Mouse (Mus musculus) stomach, embryonic 14.5 days (tissue): ENCODE results near the gene Zfp12. TPM values are rescaled to one million over a fixed set of nuclear protein-coding genes. Genes with fewer than 3 reads are reported as not detected.

Experiments
- ATAC-seq: fragments of 200-750 bp; cut with Nextera tagmentation; 2 replicates; pipeline ENCODE4 v1.8.0; 2017; ENCODE audit warnings: low read depth, moderate TSS enrichment; ENCODE audit not compliant: insufficient number of reproducible peaks, insufficient read depth, low FRiP score
- H3K27ac ChIP-seq: fragments of 300-500 bp; sonication (generic); 2 replicates; pipeline ENCODE4 v1.5.1; 2014; ENCODE audit warnings: mild to moderate bottlenecking, low read length, moderate library complexity, mixed read lengths
- H3K27me3 ChIP-seq: fragments of 300-500 bp; sonication (generic); 2 replicates; pipeline ENCODE4 v1.6.1; 2014; ENCODE audit warnings: low read length, control low read depth, mixed read lengths; ENCODE audit not compliant: control insufficient read depth, insufficient read depth
- H3K36me3 ChIP-seq: fragments of 300-500 bp; sonication (generic); 2 replicates; pipeline ENCODE4 v1.6.1; 2014; ENCODE audit warnings: mild to moderate bottlenecking, control low read depth, low read length, moderate library complexity, mixed read lengths; ENCODE audit not compliant: control insufficient read depth, insufficient read depth
- H3K4me1 ChIP-seq: fragments of 300-500 bp; sonication (generic); 2 replicates; pipeline ENCODE4 v1.6.1; 2014; ENCODE audit warnings: low read length, control low read depth, mixed read lengths; ENCODE audit not compliant: control insufficient read depth, insufficient read depth
- H3K4me2 ChIP-seq: fragments of 300-500 bp; sonication (generic); replicated peaks from 2 replicates; pipeline ENCODE4 v1.6.1; 2014; ENCODE audit warnings: low read depth, low read length, control low read depth
- H3K4me3 ChIP-seq: fragments of 300-500 bp; sonication (generic); 2 replicates; pipeline ENCODE4 v1.5.1; 2014; ENCODE audit warnings: low read depth, low read length, control low read depth
- H3K9ac ChIP-seq: fragments of 300-500 bp; sonication (generic); replicated peaks from 2 replicates; pipeline ENCODE4 v1.6.1; 2014; ENCODE audit warnings: low read depth, mild to moderate bottlenecking, control low read depth, low read length, moderate library complexity, mixed read lengths
- H3K9me3 ChIP-seq: fragments of 300-500 bp; sonication (generic); 2 replicates; pipeline ENCODE4 v1.6.1; 2016; ENCODE audit warnings: low read depth, low read length, control low read depth; ENCODE audit not compliant: control insufficient read depth
- WGBS: fragments of 180-500 bp; shearing (Covaris S2); extraction: QIAGEN DNeasy Blood & Tissue Kit; methylation state at CpG from one replicate; pipeline ENCODE4 v1.1.7; 2014; 5-methylcytosine and 5-hydroxymethylcytosine counted together
- polyA plus RNA-seq: library from polyadenylated mRNA; unstranded; fragments of >200 nt; fragmentation: Nextera tagmentation; extraction: Ambion mirVana; gene quantifications from 2 replicates; pipeline ENCODE4 v1.2.1, GENCODE M21; 2014

Zfp12 gene
- polyA plus RNA-seq, 1 experiment from 2014 or later: 19.3 TPM

DNA sequence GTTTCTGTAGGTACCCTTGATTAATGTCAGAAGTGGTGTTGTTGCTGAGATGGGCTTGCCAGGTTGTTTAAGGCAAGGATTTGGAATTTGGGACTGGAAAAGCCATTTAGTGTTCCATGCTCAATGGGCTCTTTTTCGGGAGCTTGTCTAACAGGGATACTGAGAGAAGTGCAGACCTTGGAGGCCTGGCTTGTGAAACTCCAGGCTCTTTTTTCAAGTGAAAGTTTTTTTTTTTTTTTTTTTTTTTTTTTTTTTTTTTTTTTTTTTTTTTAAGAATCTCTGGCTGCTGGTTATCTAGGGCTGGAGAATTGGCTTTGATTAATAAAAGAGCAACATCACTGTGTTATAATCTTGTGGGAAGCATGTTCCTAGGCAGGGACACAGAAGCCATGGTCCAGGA is 12.7 kb upstream of the Zfp12 start:
- 81% methylated on average over 1 of the region's 1 CpGs for WGBS
- Histone ChIP-seq H3K36me3 (no peaks in the 10 kb centered on the region), H3K4me3 (no peak overlapping the region), H3K4me2 (no peak overlapping the region), H3K9me3 (no peaks in the 10 kb centered on the region), H3K4me1 (no peaks in the 10 kb centered on the region), H3K27me3 (no peaks in the 10 kb centered on the region), H3K27ac (no peak overlapping the region), H3K9ac (no peak overlapping the region)
- ATAC-seq: no peak

DNA sequence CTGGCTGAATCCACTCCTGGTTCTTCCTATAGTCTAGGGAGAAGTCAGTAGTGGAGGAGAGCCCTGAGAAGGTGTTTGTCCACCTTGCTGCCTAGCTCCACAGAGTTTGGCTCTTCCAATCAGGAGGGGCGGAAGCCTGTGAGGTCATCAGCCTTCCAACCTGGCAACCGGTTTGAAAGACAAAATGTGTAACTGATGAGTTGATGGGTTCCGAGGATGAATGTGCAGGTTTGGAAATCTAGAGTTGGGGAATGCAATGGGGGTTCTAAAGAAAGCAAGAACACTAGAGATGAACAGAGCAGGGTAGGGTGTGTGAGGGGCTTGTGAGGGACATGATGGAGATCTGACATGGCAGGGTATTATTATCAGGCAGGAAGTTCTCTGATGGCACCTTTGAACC is 8.2 kb upstream of the Zfp12 start, which contains the start of gene Spdye4a:
Gene Spdye4a, minus strand, starts transcription at position 101 of the 400 bp plus-strand sequence.
- Histone ChIP-seq H3K4me3 (no peak within 1 kb of the TSS), H3K9me3 (peaks cover 7% of the 10 kb centered on the region; the same call in 1 of the 2 replicates), H3K27me3 (no peaks in the 10 kb centered on the region), H3K27ac (no peak within 1 kb of the TSS), H3K9ac (no peak within 1 kb of the TSS), H3K4me1 (no peaks in the 10 kb centered on the region), H3K36me3 (no peaks in the 10 kb centered on the region), H3K4me2 (no peak within 1 kb of the TSS)
- 82% methylated on average over 3 of the region's 3 CpGs for WGBS
- no peak for ATAC-seq

DNA sequence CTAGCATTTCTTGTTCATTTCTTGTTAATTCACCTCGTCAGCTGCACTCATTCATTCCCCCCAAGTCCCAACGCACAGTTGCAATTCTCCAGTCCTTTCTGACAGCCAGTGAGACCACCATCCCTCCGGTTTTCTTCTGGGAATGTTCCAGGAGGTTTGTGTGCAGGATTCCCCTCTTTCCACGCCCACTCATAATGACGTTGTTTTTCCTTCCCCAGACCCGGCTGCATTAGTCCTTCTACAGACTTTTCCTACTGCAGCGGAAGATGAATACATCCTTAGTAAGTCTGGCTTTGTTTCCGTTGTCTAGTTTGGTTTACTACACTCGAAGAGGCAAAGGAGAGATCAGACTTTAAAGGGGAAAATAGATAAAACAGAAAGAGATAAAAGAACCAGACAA is 1.1 kb downstream of the Zfp12 start:
- H3K4me2 ChIP-seq: peak overlapping the region; percentile 71
- no peak overlapping the region for H3K27ac ChIP-seq
- peaks cover 8% of the 10 kb centered on the region; the same call in 1 of the 2 replicates for H3K4me1 ChIP-seq
- peak overlapping the region; percentile 56 for H3K4me3 ChIP-seq
- no peaks in the 10 kb centered on the region for H3K9me3 ChIP-seq
- 46% methylated on average over 9 of the region's 9 CpGs for WGBS
- H3K36me3 ChIP-seq: peaks cover 19% of the 10 kb centered on the region
- H3K27me3 ChIP-seq: no peaks in the 10 kb centered on the region
- H3K9ac ChIP-seq: peak overlapping the region; percentile 83
- ATAC-seq: no peak

DNA sequence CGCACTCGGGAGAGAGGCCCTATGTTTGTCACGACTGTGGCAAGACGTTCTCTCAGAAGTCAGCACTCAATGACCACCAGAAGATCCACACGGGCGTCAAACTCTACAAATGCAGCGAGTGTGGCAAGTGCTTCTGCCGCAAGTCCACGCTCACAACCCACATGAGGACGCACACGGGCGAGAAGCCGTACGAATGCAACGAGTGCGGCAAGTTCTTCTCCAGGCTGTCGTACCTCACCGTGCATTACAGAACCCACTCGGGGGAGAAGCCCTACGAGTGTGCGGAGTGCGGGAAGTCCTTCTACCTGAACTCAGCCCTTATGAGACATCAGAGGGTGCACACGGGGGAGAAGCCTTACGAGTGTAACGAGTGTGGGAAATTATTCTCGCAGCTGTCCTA is 10.0 kb downstream of the Zfp12 start:
- no peak for ATAC-seq
- WGBS: 94% methylated on average over 26 of the region's 26 CpGs
- Histone ChIP-seq H3K4me1 (no peaks in the 10 kb centered on the region), H3K27ac (no peak overlapping the region), H3K4me2 (no peak overlapping the region), H3K9me3 (no peaks in the 10 kb centered on the region), H3K36me3 (peaks cover 77% of the 10 kb centered on the region), H3K27me3 (no peaks in the 10 kb centered on the region), H3K9ac (no peak overlapping the region), H3K4me3 (no peak overlapping the region)

DNA sequence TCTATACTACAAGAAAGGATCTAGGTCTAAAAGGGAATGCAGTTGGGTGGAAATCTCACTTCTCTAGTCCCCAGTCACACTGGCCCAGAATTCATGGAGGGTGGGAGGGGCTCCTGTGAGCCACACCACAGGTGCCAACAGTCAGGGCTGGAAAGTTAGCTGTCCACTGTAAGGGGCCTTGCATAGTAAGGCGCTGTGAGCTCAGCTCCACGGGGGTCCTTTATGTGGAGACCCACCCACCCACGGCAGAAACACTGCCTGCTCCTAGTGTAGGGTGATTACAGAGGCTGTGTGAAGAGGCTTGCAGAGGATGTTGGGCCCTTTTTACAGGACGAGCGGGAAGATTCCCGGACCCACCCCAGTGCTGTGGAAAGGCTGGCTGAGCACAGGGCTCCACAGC is 17.1 kb downstream of the Zfp12 start:
- Histone ChIP-seq H3K4me1 (0 out of 2 replicates have a peak, but pooled peaks cover 8% of the 10 kb centered on the region), H3K4me3 (no peak overlapping the region), H3K36me3 (peaks cover 20% of the 10 kb centered on the region; the same call in 1 of the 2 replicates), H3K9ac (no peak overlapping the region), H3K4me2 (no peak overlapping the region), H3K9me3 (no peaks in the 10 kb centered on the region), H3K27me3 (peaks cover 50% of the 10 kb centered on the region), H3K27ac (no peak overlapping the region)
- WGBS: 62% methylated on average over 6 of the region's 6 CpGs
- no peak for ATAC-seq

DNA sequence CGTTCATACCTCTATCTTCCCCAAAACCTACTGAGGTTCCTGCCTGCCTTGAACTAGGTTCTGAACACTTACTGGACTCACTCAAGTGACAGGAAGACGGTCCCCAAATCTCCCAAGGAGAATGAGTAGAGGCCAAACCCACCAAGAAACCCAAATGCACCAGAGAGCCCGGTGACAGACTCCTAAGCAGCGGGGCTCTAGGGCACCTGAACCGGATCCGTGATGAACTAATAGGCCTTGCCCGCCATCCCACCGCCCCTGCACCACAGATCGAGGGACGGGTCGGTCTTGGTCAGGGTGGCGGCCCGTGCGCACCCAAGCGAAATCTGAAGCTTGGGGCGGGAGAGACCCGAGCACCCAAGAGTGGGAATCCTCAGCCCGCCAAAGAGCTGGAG is 17.8 kb downstream of the Zfp12 start:
- ATAC-seq: no peak
- H3K4me2 ChIP-seq: no peak overlapping the region
- WGBS: 44% methylated on average over 18 of the region's 18 CpGs

DNA sequence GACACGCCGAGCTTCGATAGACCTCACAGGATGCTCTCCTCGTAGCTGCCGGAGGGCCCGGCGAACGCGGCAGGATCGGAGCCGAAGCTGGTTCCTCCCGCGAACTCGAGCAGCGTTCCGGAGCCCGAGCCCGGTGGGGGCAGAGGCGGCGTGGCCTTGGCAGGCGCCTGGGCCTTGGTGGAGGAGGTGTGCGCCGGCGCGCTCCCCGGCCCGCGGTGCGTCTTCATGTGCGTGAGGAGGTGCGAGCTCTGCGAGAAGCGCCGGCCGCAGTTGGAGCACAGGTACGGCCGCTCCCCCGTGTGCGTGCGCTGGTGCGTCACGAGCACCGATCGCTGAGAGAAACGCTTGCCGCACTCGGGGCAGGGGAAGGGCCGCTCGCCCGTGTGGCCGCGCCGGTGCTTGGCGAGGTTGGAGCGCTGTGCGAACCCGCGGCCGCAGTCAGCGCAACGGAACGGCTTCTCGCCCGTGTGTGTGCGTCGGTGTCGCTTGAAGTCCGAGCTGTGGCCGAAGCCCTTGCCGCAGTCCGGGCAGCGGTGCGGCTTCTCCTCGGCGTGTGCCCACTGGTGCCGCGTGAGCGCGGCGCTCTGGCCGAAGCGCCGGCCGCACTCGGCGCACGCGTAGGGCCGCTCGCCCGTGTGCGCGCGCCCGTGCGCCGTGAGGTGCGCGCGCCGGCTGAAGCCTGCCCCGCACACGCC is 18.4 kb downstream of the Zfp12 start:
- peak overlapping the region; percentile 30 for H3K4me3 ChIP-seq
- H3K27ac ChIP-seq: no peak overlapping the region
- peaks cover 10% of the 10 kb centered on the region; the same call in 1 of the 2 replicates for H3K36me3 ChIP-seq
- ATAC-seq: peak; percentile 16; the same call in 1 of the 2 replicates
- 0 out of 2 replicates have a peak overlapping the region, but pooled peaks have one; percentile 10 for H3K9ac ChIP-seq
- peaks cover 56% of the 10 kb centered on the region for H3K27me3 ChIP-seq
- 5% methylated on average over 103 of the region's 103 CpGs for WGBS
- no peaks in the 10 kb centered on the region for H3K9me3 ChIP-seq
- peak overlapping the region; percentile 72 for H3K4me2 ChIP-seq
- 0 out of 2 replicates have a peak, but pooled peaks cover 8% of the 10 kb centered on the region for H3K4me1 ChIP-seq

More for the DNA sequence above, 17.8 kb downstream of the Zfp12 start:
- Histone ChIP-seq H3K9me3 (no peaks in the 10 kb centered on the region), H3K27ac (no peak overlapping the region), H3K4me3 (peak overlapping the region; percentile 30; the same call in 1 of the 2 replicates), H3K27me3 (peaks cover 56% of the 10 kb centered on the region), H3K9ac (no peak overlapping the region), H3K36me3 (peaks cover 15% of the 10 kb centered on the region; the same call in 1 of the 2 replicates), H3K4me1 (0 out of 2 replicates have a peak, but pooled peaks cover 8% of the 10 kb centered on the region)

DNA sequence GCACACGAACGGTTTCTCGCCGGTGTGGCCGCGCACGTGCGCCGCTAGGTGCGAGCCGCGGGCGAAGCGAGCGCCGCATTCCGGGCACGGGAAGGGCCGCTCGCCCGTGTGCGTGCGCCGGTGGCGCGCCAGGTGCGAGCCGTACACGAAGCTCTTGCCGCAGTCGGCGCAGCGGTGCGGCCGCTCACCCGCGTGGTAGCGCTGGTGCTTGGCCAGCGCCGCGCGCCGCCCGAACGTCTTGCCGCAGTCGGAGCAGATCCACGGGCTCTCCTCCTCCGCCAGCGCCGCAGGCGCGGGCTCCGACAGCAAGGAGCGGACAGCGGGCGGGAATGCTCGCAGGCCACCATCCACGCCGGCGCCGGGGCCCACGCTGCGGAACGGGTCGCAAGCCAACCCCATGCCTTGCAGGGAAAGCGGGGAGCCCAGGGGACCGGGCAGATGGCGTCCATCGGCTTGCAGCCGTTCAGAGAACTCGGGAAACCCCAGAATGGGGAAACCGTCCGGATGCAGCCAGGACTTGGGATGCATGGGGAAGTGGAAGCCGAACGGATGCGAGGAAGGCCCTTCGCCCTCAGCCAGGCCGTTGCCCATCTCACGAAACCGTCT is 19.0 kb downstream of the Zfp12 start:
- 0 out of 2 replicates have a peak overlapping the region, but pooled peaks have one; percentile 10 for H3K9ac ChIP-seq
- ATAC-seq: peak; percentile 39; the same call in 1 of the 2 replicates

More for the DNA sequence above, 19.0 kb downstream of the Zfp12 start:
- no peaks in the 10 kb centered on the region for H3K9me3 ChIP-seq
- 0 out of 2 replicates have a peak, but pooled peaks cover 8% of the 10 kb centered on the region for H3K4me1 ChIP-seq
- peaks cover 4% of the 10 kb centered on the region; the same call in 1 of the 2 replicates for H3K36me3 ChIP-seq
- peaks cover 56% of the 10 kb centered on the region for H3K27me3 ChIP-seq
- no peak overlapping the region for H3K27ac ChIP-seq
- H3K4me2 ChIP-seq: peak overlapping the region; percentile 72
- 8% methylated on average over 81 of the region's 81 CpGs for WGBS
- H3K4me3 ChIP-seq: peak overlapping the region; percentile 30
